Mouse (Mus musculus) hindbrain, postnatal 0 days (tissue): ENCODE measurements at regions not wholly inside any gene's neighbourhood (a gene's known extent, or its start where the extent isn't known, plus 50 kb on each side); places are given as distances from the start of the nearest gene placed in this dataset.
A peak's percentile ranks its signal among the peaks of the same experiment; 100 is the strongest.

Experiments used
- ATAC-seq: fragments of 200-750 bp; cut with Nextera tagmentation; 2 replicates; pipeline ENCODE4 v1.8.0; 2017; ENCODE audit warnings: mild to moderate bottlenecking, moderate TSS enrichment, moderate library complexity
- DNase-seq: peaks from one replicate; pipeline ENCODE4 v3.0.0-alpha.2; 2015; ENCODE audit warnings: low spot score
- H3K27ac ChIP-seq: fragments of 300-500 bp; sonication (generic); 2 replicates; pipeline ENCODE4 v1.5.1; 2014; ENCODE audit warnings: mild to moderate bottlenecking
- H3K27me3 ChIP-seq: fragments of 300-500 bp; sonication (generic); 2 replicates; pipeline ENCODE4 v1.6.1; 2014; ENCODE audit warnings: low read length, mixed read lengths; ENCODE audit not compliant: insufficient read depth
- H3K36me3 ChIP-seq: fragments of 300-500 bp; sonication (generic); 2 replicates; pipeline ENCODE4 v1.6.1; 2014; ENCODE audit warnings: low read length, mixed read lengths; ENCODE audit not compliant: insufficient read depth
- H3K4me1 ChIP-seq: fragments of 300-500 bp; sonication (generic); 2 replicates; pipeline ENCODE4 v1.6.1; 2014; ENCODE audit warnings: antibody characterized with exemption, low read length, mixed read lengths; ENCODE audit not compliant: insufficient read depth
- H3K4me2 ChIP-seq: fragments of 300-500 bp; sonication (generic); 2 replicates; pipeline ENCODE4 v1.6.1; 2014; ENCODE audit warnings: low read depth, mild to moderate bottlenecking, low read length, moderate library complexity, mixed read lengths
- H3K4me3 ChIP-seq: fragments of 300-500 bp; sonication (generic); 2 replicates; pipeline ENCODE4 v1.5.1; 2014; ENCODE audit warnings: low read length
- H3K9ac ChIP-seq: fragments of 300-500 bp; sonication (generic); replicated peaks from 2 replicates; pipeline ENCODE4 v1.6.1; 2014; ENCODE audit warnings: mild to moderate bottlenecking, low read length, moderate library complexity, mixed read lengths
- H3K9me3 ChIP-seq: fragments of 300-500 bp; sonication (generic); 2 replicates; pipeline ENCODE4 v1.6.1; 2016; ENCODE audit warnings: low read length, mixed read lengths
- CTCF ChIP-seq: IDR thresholded peaks from 2 replicates; pipeline ENCODE4 v1.5.1; 2016; ENCODE audit warnings: antibody characterized with exemption, control low read depth, low read depth
- WGBS: fragments of 180-500 bp; shearing (Covaris S2); extraction: QIAGEN DNeasy Blood & Tissue Kit; methylation state at CpG from one replicate; pipeline ENCODE4 v1.1.7; 2014; 5-methylcytosine and 5-hydroxymethylcytosine counted together

DNA sequence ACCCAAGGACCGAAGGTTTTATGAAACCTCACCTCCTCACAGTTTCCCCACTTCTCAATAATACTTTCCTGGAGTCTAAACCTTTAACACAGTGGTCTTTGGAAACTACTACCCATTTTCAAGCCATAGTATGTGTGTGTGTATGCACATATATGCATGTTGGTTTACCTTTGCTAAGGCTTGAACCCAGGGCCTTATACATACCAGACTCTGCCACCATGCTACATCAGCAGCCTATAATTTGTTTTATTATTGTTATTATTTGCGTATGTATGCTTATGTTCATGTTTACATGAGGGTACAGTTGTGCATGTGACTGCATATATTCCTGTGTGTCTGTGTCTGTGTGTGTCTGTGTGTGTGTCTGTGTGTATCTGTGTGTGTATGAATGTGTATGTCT is 58.2 kb upstream of the Cpsf6 start:
- no peak overlapping the region for H3K27ac ChIP-seq
- no peak for ATAC-seq

DNA sequence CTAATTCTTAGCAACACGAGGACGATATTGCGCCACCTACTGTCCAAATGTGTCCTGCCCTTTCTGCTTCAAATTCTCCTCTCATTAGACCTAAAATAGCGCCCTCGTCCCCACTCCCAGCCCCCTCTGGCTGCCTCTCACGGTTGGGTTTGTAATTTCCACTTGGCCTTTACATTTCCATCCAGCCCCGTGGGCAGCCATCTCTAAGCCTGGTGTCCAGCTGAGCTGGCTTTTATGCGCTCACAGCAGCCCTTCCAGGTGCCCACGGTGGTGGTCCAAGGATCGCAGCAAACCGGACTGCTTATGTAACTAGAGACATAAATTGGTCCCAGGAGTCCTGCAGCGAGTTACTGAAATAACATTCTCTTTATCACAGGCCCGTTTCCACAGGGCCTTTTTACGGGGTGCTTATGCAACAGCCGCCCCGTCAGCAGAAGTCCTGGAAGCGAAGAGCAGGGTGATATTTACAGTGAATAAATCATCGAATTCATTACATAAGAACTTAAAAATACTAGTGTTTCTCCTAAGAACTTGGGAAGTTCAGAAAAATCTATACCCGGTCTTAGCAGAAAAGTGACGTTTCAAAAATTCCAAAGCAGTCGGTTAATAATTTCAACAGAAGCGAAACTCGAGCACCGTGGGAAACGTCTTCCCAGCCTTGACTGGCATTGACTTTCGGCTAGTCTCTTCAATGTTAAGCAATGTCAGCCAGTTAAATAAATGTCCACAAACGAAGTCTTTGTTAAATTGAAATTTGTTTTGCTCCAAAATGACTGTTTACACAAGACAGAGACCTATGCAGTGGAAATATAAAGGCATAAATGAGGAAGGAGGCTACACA is 57.3 kb upstream of the Cpsf6 start:
- Histone ChIP-seq H3K27me3 (no peaks in the 10 kb centered on the region), H3K4me3 (no peak overlapping the region), H3K9me3 (no peaks in the 10 kb centered on the region), H3K4me1 (no peaks in the 10 kb centered on the region), H3K36me3 (no peaks in the 10 kb centered on the region), H3K4me2 (no peak overlapping the region), H3K9ac (no peak overlapping the region), H3K27ac (no peak overlapping the region)
- DNase-seq = peak; percentile 75
- 47% methylated on average over 27 of the region's 27 CpGs for WGBS
- peak; percentile 75 for TF ChIP-seq CTCF
- no peak for ATAC-seq

More for the DNA sequence above, 58.2 kb upstream of the Cpsf6 start:
- Histone ChIP-seq H3K36me3 (no peaks in the 10 kb centered on the region), H3K9me3 (no peaks in the 10 kb centered on the region), H3K4me3 (no peak overlapping the region), H3K27me3 (no peaks in the 10 kb centered on the region), H3K9ac (no peak overlapping the region), H3K4me1 (no peaks in the 10 kb centered on the region), H3K4me2 (no peak overlapping the region)
- TF ChIP-seq CTCF = no peak
- WGBS = 89% methylated on average over 2 of the region's 2 CpGs
- no peak for DNase-seq

DNA sequence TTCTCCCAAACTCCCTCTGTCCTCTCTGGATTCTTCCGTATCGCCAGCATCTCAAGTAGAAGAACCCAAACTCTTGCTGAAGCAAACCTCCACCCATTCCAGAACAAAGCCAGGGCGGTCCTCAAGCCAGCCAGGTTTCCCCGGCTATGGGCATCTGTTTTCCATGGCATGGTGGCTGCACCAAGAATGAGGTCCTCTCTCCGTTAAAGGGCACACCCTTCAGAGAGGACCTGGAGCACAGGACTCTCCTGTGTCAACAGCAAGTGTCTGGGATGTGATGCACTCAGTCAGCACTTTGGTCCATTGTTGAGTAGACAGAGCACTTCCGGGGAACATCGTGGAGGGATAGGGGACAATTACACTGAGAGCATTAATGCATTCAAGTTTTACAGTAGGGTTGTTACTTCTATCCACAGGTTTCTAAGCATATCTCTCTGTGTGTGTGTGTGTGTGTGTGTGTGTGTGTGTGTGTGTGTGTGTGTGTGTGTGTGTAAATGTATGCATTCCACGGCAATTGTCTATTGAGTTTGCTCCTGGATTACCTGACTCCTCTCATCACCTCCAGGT is 56.6 kb upstream of the Cpsf6 start:
- ATAC-seq (no peak), DNase-seq (no peak)
- no peak overlapping the region; the same call in 1 of the 2 replicates for H3K4me2 ChIP-seq
- WGBS = 62% methylated on average over 8 of the region's 8 CpGs
- no peak for TF ChIP-seq CTCF
- no peak overlapping the region for H3K9ac ChIP-seq
- no peaks in the 10 kb centered on the region for H3K27me3 ChIP-seq
- no peaks in the 10 kb centered on the region for H3K9me3 ChIP-seq
- no peaks in the 10 kb centered on the region for H3K36me3 ChIP-seq
- no peaks in the 10 kb centered on the region for H3K4me1 ChIP-seq
- no peak overlapping the region for H3K4me3 ChIP-seq
- no peak overlapping the region for H3K27ac ChIP-seq

DNA sequence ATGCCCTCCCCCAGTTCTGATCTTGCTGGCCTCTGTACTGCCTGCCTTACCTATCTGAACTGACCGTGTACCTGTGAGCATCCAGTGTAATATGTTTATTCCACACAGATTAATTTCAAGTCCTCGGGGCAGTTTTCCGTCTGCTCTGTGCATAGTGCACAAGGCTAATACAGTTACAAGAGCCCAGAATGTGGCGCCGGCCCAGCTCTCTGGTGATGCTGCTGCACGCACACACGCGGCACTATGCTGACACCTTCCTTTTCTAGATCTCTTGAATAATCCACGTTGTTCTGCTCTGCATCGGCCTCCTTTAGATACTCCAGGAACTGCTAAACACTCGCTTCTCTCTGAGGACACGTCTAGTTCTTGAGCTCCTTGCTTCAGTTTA is 55.9 kb upstream of the Cpsf6 start:
- no peak overlapping the region; the same call in 1 of the 2 replicates for H3K9ac ChIP-seq
- WGBS = 43% methylated on average over 12 of the region's 12 CpGs
- DNase-seq (no peak), ATAC-seq (peak; percentile 39; the same call in 1 of the 2 replicates)
- TF ChIP-seq CTCF = no peak
- H3K36me3 ChIP-seq = no peaks in the 10 kb centered on the region
- no peaks in the 10 kb centered on the region for H3K4me1 ChIP-seq
- H3K27ac ChIP-seq = no peak overlapping the region
- no peaks in the 10 kb centered on the region for H3K27me3 ChIP-seq
- peak overlapping the region; percentile 53 for H3K4me2 ChIP-seq
- H3K9me3 ChIP-seq = no peaks in the 10 kb centered on the region
- peak overlapping the region; percentile 27 for H3K4me3 ChIP-seq

DNA sequence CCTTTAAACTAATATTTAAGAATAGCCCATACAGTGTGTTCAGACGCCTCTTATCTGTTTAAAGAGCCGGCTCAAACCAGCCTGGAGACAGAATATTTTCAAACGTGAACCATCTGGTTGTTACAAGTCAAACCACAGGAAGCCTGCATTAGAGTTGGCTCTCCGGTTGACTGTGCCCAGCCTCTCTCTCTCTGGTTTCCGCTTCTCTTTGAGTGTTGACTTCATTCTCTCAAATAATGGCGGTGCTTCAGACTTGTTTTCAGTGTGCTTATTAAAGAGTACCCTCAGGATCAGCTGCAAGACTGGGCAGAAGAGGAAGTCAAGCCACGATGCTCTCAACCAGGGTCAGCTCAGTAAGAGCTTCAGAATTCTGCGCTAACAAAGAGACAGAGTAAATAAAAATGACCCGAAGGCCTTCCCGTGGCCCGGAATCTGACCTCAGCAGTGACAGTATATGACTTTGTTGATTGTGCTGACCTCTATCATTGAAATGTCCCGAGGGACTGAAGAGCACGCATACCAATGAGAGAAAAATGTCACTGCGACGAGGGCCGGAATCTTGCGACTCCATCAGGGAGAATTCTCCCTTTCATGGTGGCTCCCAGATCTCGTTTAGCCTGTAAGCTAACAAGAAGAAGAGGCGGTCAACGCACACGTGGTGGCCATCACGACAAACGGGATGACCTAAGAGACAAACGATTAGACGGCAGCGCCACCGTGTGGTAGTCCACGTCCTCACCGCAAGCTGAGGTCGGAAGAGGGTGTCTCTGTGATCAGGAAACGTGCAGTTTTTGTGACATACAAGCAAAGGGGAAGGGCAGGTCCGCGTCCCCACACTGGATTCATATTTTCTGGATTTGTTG is 55.3 kb upstream of the Cpsf6 start:
- H3K4me3 ChIP-seq = peak overlapping the region; percentile 27
- no peaks in the 10 kb centered on the region for H3K9me3 ChIP-seq
- H3K9ac ChIP-seq = peak overlapping the region; percentile 14; the same call in 1 of the 2 replicates
- 16% methylated on average over 33 of the region's 33 CpGs for WGBS
- H3K27me3 ChIP-seq = no peaks in the 10 kb centered on the region
- DNase-seq = peak; percentile 96
- peak; percentile 87 for ATAC-seq
- peak overlapping the region; percentile 53 for H3K4me2 ChIP-seq
- TF ChIP-seq CTCF = peak; percentile 99
- no peaks in the 10 kb centered on the region for H3K36me3 ChIP-seq
- no peaks in the 10 kb centered on the region for H3K4me1 ChIP-seq
- H3K27ac ChIP-seq = peak overlapping the region; percentile 5

DNA sequence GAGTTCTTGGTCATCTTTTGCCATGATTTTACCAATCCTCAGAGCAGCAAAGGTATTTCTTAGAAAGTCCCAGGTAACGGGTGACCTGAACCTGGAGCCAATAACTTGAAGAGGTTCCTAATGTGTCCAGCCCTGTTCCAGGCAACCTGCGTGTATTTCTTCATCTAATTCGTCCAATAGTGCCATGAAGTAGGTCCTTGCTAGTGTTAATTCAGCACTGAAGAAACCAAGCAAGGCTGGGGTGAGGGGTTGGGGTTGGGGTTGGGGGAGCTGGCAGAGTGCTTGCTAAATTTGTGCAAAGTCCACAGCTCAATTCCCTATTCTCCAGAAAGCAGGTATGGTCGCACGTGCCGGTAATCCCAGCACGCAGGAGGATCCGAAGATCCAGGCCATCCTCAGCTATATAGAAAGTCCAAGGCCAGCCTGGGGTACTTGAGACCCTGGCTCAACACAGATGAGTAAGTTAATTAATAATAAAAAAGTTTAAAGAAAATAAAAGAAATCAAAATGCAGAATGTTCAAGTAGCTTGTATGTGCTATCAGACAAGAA is 54.6 kb upstream of the Cpsf6 start:
- H3K4me1 ChIP-seq = no peaks in the 10 kb centered on the region
- WGBS = 97% methylated on average over 8 of the region's 8 CpGs
- H3K27me3 ChIP-seq = no peaks in the 10 kb centered on the region
- no peaks in the 10 kb centered on the region for H3K36me3 ChIP-seq
- no peak overlapping the region for H3K4me2 ChIP-seq
- H3K9ac ChIP-seq = no peak overlapping the region
- H3K4me3 ChIP-seq = no peak overlapping the region
- no peak for TF ChIP-seq CTCF
- H3K27ac ChIP-seq = no peak overlapping the region
- no peak for ATAC-seq
- DNase-seq = no peak
- H3K9me3 ChIP-seq = no peaks in the 10 kb centered on the region
